In genomic region chr10:80014484-80015290, GRCm38 (mm10) we compare ENCODE assay signal across 9 mouse cellular contexts. TPM values are rescaled to one million over a fixed set of nuclear protein-coding genes. Genes with fewer than 3 reads are reported as not detected.
DNase-seq lines count a peak whose midpoint lies in the region; ATAC-seq and TF ChIP-seq lines count a peak whose summit lies in the region.
"Had no signal": no experiment of that assay in that cellular context is flagged by ENCODE, and none has a peak within 500 bp of the region (broad histone marks: within the 10 kb centered on the region; RNA-seq: fewer than 3 reads in every experiment).

No protein-coding gene starts in this region.

- H3K27me3 ChIP-seq in spleen, adult 2 months (ENCODE audit: control insufficient read depth, insufficient read depth, low read length), result no peaks in the 10 kb centered on the region
- peaks cover 15% of the 10 kb centered on the region for H3K27me3 ChIP-seq in liver, embryonic 15.5 days
- H3K27me3 ChIP-seq in midbrain, embryonic 11.5 days (ENCODE audit: control insufficient read depth, insufficient read depth, low read length), result peaks cover 42% of the 10 kb centered on the region

- H3K4me2 ChIP-seq in liver, embryonic 15.5 days, result no peak overlapping the region
- H3K4me2 ChIP-seq in midbrain, embryonic 11.5 days, result no peak overlapping the region

- H3K27ac ChIP-seq in spleen, adult 2 months (ENCODE audit: insufficient read depth, low read length), result peak overlapping the region; percentile 9; the same call in 1 of the 2 replicates
- 0 out of 2 replicates have a peak overlapping the region, but pooled peaks have one; percentile 14 for H3K27ac ChIP-seq in liver, embryonic 15.5 days (replicated peaks)
- H3K27ac ChIP-seq in midbrain, embryonic 11.5 days (ENCODE audit: low read depth, low read length), result no peak overlapping the region

- no peak overlapping the region for H3K9ac ChIP-seq in liver, embryonic 15.5 days
- no peak overlapping the region for H3K9ac ChIP-seq in midbrain, embryonic 11.5 days (ENCODE audit: low read length)

- no peak overlapping the region for H3K4me3 ChIP-seq in spleen, adult 2 months (ENCODE audit: extremely low read depth, insufficient read depth, insufficient read length)
- no peak overlapping the region for H3K4me3 ChIP-seq in liver, embryonic 15.5 days (replicated peaks)
- H3K4me3 ChIP-seq in midbrain, embryonic 11.5 days (ENCODE audit: low read depth, low read length), result no peak overlapping the region

- DNase-seq in CD4-positive, CD25-positive, alpha-beta regulatory T cell, adult 2 months (ENCODE audit: low read depth, low spot score), result peak; percentile 57
- peak in 1 of 2 experiments; percentile 59 for DNase-seq in spleen, adult 2 months (ENCODE audit: low read depth in 1 of 2, low spot score in 2 of 2)
- DNase-seq in spleen, postnatal 36 days (ENCODE audit: low spot score in 2 of 2), result no peak
- DNase-seq in thymus, postnatal 36 days, result peak; percentile 62 to 72
- DNase-seq in gastrocnemius, postnatal 4 days (ENCODE audit: low spot score in 2 of 2), result no peak
- no peak for DNase-seq in midbrain, embryonic 11.5 days (ENCODE audit: low spot score, missing footprints)
- DNase-seq: kidney, adult 11 months had no signal

- H3K36me3 ChIP-seq in spleen, adult 2 months (ENCODE audit: control insufficient read depth, insufficient read depth, low read length), result peaks cover 31% of the 10 kb centered on the region
- peaks cover 61% of the 10 kb centered on the region for H3K36me3 ChIP-seq in liver, embryonic 15.5 days (replicated peaks)
- no peaks in the 10 kb centered on the region for H3K36me3 ChIP-seq in midbrain, embryonic 11.5 days (ENCODE audit: control insufficient read depth, insufficient read depth, low read length)

- no peak for TF ChIP-seq POLR2A in spleen, adult 2 months (IDR thresholded peaks at IDR 0.05; ENCODE audit: low read depth, low read length)

- peaks cover 12% of the 10 kb centered on the region for H3K9me3 ChIP-seq in liver, embryonic 15.5 days (replicated peaks)
- peaks cover 11% of the 10 kb centered on the region for H3K9me3 ChIP-seq in midbrain, embryonic 11.5 days (ENCODE audit: control insufficient read depth, low read length)

- TF ChIP-seq CTCF in spleen, adult 2 months (IDR thresholded peaks at IDR 0.05; ENCODE audit: extremely low read depth, insufficient read depth, insufficient read length, insufficient replicate concordance), result peak; percentile 66; the same call in 1 of the 2 replicates

- peaks cover 13% of the 10 kb centered on the region for H3K4me1 ChIP-seq in spleen, adult 2 months (ENCODE audit: control insufficient read depth, insufficient read depth, insufficient read length)
- H3K4me1 ChIP-seq in liver, embryonic 15.5 days (replicated peaks), result peaks cover 51% of the 10 kb centered on the region
- H3K4me1 ChIP-seq in midbrain, embryonic 11.5 days (ENCODE audit: control insufficient read depth, insufficient read depth, low read length), result peaks cover 4% of the 10 kb centered on the region; the same call in 1 of the 2 replicates

- ATAC-seq in CD4-positive, CD25-positive, alpha-beta regulatory T cell, adult 4 months, result no peak
- ATAC-seq in liver, embryonic 15.5 days (ENCODE audit: insufficient read depth), result no peak
- no peak for ATAC-seq in midbrain, embryonic 11.5 days (ENCODE audit: low FRiP score)

- WGBS in spleen, adult 2 months, result 76% methylated on average over 28 of the region's 28 CpGs
- WGBS in liver, embryonic 15.5 days (ENCODE audit: insufficient replicate concordance), result 53% methylated on average over 28 of the region's 28 CpGs
- 25% methylated on average over 28 of the region's 28 CpGs for WGBS in midbrain, embryonic 11.5 days

RNA-seq across cellular contexts. Expression of gene Arhgap45, which starts 1.8 kb away (rescaled TPM):
- 100 to 1,000 TPM; 233 to 369 TPM for polyA plus RNA-seq in CD4-positive, CD25-positive, alpha-beta regulatory T cell, adult 4 months (2017; shearing (Covaris generic))
- polyA plus RNA-seq in spleen, adult 2 months (2012; rRNA removed), result 492 and 574 TPM in 2 replicates
- 15.7 and 18.2 TPM in 2 replicates for polyA plus RNA-seq in liver, embryonic 15.5 days (2015; fragmentation: Nextera tagmentation; extraction: Ambion mirVana)
- 1 to 10 TPM; 4.0 to 4.7 TPM for total RNA-seq in gastrocnemius, postnatal 4 days (2021)
- polyA plus RNA-seq in midbrain, embryonic 11.5 days (2014; fragmentation: Nextera tagmentation; extraction: Ambion mirVana), result 3.6 and 3.8 TPM in 2 replicates

RNA-seq across cellular contexts. Expression of gene Abca7, which starts 18.4 kb away (rescaled TPM):
- 10 to 100 TPM; 11.4 to 16.4 TPM for polyA plus RNA-seq in CD4-positive, CD25-positive, alpha-beta regulatory T cell, adult 4 months (2017; shearing (Covaris generic))
- polyA plus RNA-seq in spleen, adult 2 months (2012; rRNA removed), result 50.4 and 64.5 TPM in 2 replicates
- polyA plus RNA-seq in liver, embryonic 15.5 days (2015; fragmentation: Nextera tagmentation; extraction: Ambion mirVana), result 7.5 and 9.0 TPM in 2 replicates
- 1 to 10 TPM; 4.8 to 4.9 TPM for total RNA-seq in gastrocnemius, postnatal 4 days (2021)
- 2.8 and 2.9 TPM in 2 replicates for polyA plus RNA-seq in midbrain, embryonic 11.5 days (2014; fragmentation: Nextera tagmentation; extraction: Ambion mirVana)

RNA-seq across cellular contexts. Expression of gene Polr2e, which starts 24.9 kb away (rescaled TPM):
- polyA plus RNA-seq in CD4-positive, CD25-positive, alpha-beta regulatory T cell, adult 4 months (2017; shearing (Covaris generic)), result 100 to 1,000 TPM; 194 to 220 TPM
- 139 and 182 TPM in 2 replicates for polyA plus RNA-seq in spleen, adult 2 months (2012; rRNA removed)
- polyA plus RNA-seq in liver, embryonic 15.5 days (2015; fragmentation: Nextera tagmentation; extraction: Ambion mirVana), result 81.3 and 84.4 TPM in 2 replicates
- total RNA-seq in gastrocnemius, postnatal 4 days (2021), result 10 to 100 TPM; 77.3 to 77.7 TPM
- 200 and 225 TPM in 2 replicates for polyA plus RNA-seq in midbrain, embryonic 11.5 days (2014; fragmentation: Nextera tagmentation; extraction: Ambion mirVana)

RNA-seq across cellular contexts. Expression of gene Cnn2, which starts 26.3 kb away (rescaled TPM):
- 100 to 1,000 TPM; 904 to 969 TPM for polyA plus RNA-seq in CD4-positive, CD25-positive, alpha-beta regulatory T cell, adult 4 months (2017; shearing (Covaris generic))
- polyA plus RNA-seq in spleen, adult 2 months (2012; rRNA removed), result 297 and 409 TPM in 2 replicates
- polyA plus RNA-seq in liver, embryonic 15.5 days (2015; fragmentation: Nextera tagmentation; extraction: Ambion mirVana), result 44.5 and 45.5 TPM in 2 replicates
- 10 to 100 TPM; 51.0 to 55.0 TPM for total RNA-seq in gastrocnemius, postnatal 4 days (2021)
- 158 and 160 TPM in 2 replicates for polyA plus RNA-seq in midbrain, embryonic 11.5 days (2014; fragmentation: Nextera tagmentation; extraction: Ambion mirVana)

RNA-seq across cellular contexts. Expression of gene Tmem259, which starts 30.6 kb away (rescaled TPM):
- polyA plus RNA-seq in CD4-positive, CD25-positive, alpha-beta regulatory T cell, adult 4 months (2017; shearing (Covaris generic)), result 1 to 10 TPM; 1.2 to 2.5 TPM
- polyA plus RNA-seq in spleen, adult 2 months (2012; rRNA removed), result 266 and 371 TPM in 2 replicates
- polyA plus RNA-seq in liver, embryonic 15.5 days (2015; fragmentation: Nextera tagmentation; extraction: Ambion mirVana), result 8.4 and 11.0 TPM in 2 replicates
- 100 to 1,000 TPM; 109 to 119 TPM for total RNA-seq in gastrocnemius, postnatal 4 days (2021)
- polyA plus RNA-seq in midbrain, embryonic 11.5 days (2014; fragmentation: Nextera tagmentation; extraction: Ambion mirVana), result 11.9 and 13.5 TPM in 2 replicates

Comparison
In these comparisons a context has a peak if more than half of its experiments do, and no peak if none do; other contexts are left out.
1. DNase-seq: peak in CD4-positive, CD25-positive, alpha-beta regulatory T cell, adult 2 months (single experiment) and thymus, postnatal 36 days (2 of 2); none in spleen, postnatal 36 days (0 of 2), gastrocnemius, postnatal 4 days (0 of 2) and midbrain, embryonic 11.5 days (single experiment).
2. RNA of gene Arhgap45, which starts 1.8 kb away (polyA plus RNA-seq): 492 to 574 TPM in spleen, adult 2 months and 233 to 369 TPM in CD4-positive, CD25-positive, alpha-beta regulatory T cell, adult 4 months; 15.7 to 18.2 TPM in liver, embryonic 15.5 days and 3.6 to 3.8 TPM in midbrain, embryonic 11.5 days; every median in the first group is over 10 times any median in the second.